Mouse (Mus musculus) bone marrow, adult 2 months (tissue): ENCODE data around the gene H2afy. TPM values are rescaled to one million over a fixed set of nuclear protein-coding genes. Genes with fewer than 3 reads are reported as not detected.
"Not testable (repeated sequence)": the region's sequence is repeated elsewhere in the genome, so short reads cannot be mapped to it uniquely, and the experiment has no call there.

ENCODE experiments used
- H3K27ac ChIP-seq: fragments of 200-500 bp; 2 replicates; pipeline ENCODE4 v1.5.1; 2012; ENCODE audit warnings: low read depth, mild to moderate bottlenecking, control low read depth, inconsistent platforms, low read length; ENCODE audit not compliant: control insufficient read depth, poor library complexity, insufficient read depth
- H3K4me1 ChIP-seq: fragments of 200-500 bp; 2 replicates; pipeline ENCODE4 v1.6.1; 2011; ENCODE audit warnings: low read length; ENCODE audit not compliant: control insufficient read depth, insufficient read depth
- H3K4me3 ChIP-seq: fragments of 200-500 bp; replicated peaks from 2 replicates; pipeline ENCODE3; 2011; ENCODE audit warnings: mild to moderate bottlenecking, low read depth, low read length, control low read depth; ENCODE audit not compliant: control insufficient read depth
- CTCF ChIP-seq: fragments of 200-500 bp; IDR thresholded peaks from 2 replicates; pipeline ENCODE4 v1.5.1; 2011; ENCODE audit warnings: low read length, control low read depth; ENCODE audit not compliant: control insufficient read depth, insufficient read depth
- POLR2A ChIP-seq: fragments of 200-500 bp; IDR thresholded peaks from 2 replicates; pipeline ENCODE4 v1.6.1; 2011; ENCODE audit warnings: low read depth, mild to moderate bottlenecking, control low read depth, low read length, borderline replicate concordance; ENCODE audit not compliant: control insufficient read depth
- WGBS: fragments of 180-500 bp; shearing (Covaris S2); methylation state at CpG from one replicate; pipeline ENCODE4 v1.1.7; 2018; 5-methylcytosine and 5-hydroxymethylcytosine counted together
- polyA plus RNA-seq: library from polyadenylated mRNA; stranded (reverse); fragments of >200 nt; gene quantifications from 2 replicates; pipeline ENCODE4 v1.2.4, GENCODE M21; 2011; ENCODE audit warnings: low replicate concordance; ENCODE audit not compliant: missing spikeins, insufficient read depth, insufficient read length

H2afy gene
- polyA plus RNA-seq, 1 experiment, result 137 TPM

DNA sequence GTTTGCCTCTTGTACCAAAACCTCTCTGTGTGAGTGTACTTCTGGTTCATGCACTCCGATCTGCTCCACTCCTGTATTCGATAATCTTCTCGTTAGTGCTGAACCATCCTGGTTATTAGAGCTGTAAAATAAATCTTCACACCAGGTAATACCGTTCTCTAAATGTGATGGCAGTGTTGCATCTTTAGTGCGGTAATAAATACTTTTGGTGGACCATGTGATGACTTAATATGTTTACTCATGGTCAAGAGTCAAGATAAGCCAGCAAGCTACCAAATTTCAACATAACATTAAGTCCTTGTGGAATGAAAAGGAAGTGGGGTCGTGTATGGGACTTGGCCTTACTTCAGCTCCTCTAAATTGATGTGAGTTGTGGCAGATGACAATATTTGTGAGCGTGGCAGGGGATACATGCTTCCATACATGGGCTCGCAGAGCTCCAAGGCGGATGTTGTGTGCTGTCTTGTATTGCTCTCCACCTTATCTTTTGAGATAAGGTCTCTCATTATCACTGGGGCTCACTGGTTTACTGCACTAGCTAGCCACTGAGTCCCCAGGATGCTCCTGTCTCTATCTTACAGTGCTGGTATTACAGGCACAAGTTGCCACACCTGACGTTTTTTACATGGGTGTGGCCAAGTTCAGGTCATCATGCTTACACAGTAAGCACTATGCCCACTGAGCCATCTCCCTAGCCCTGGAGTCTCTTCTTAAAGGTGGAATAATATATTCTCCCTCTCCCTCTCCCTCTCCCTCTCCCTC lies 96.4 kb downstream of the H2afy start:
- WGBS, result 63% methylated on average over 10 of the region's 10 CpGs
- no peak overlapping the region for H3K27ac ChIP-seq
- H3K4me3 ChIP-seq, result no peak overlapping the region
- H3K4me1 ChIP-seq, result no peaks in the 10 kb centered on the region
- no peak for TF ChIP-seq POLR2A

GRCm38 (mm10) chr13:56029006-56029405 lies 107.2 kb downstream of the H2afy start:
- Histone ChIP-seq H3K4me3 (no peak overlapping the region), H3K27ac (no peak overlapping the region), H3K4me1 (no peaks in the 10 kb centered on the region)
- no peak for TF ChIP-seq POLR2A
- no peak for TF ChIP-seq CTCF
- 67% methylated on average over 4 of the region's 4 CpGs for WGBS

GRCm38 (mm10) chr13:56027996-56028395 lies 108.2 kb downstream of the H2afy start:
- H3K4me1 ChIP-seq, H3K27ac ChIP-seq, H3K4me3 ChIP-seq: not testable (repeated sequence)
- WGBS, result 74% methylated on average over 5 of the region's 5 CpGs

DNA sequence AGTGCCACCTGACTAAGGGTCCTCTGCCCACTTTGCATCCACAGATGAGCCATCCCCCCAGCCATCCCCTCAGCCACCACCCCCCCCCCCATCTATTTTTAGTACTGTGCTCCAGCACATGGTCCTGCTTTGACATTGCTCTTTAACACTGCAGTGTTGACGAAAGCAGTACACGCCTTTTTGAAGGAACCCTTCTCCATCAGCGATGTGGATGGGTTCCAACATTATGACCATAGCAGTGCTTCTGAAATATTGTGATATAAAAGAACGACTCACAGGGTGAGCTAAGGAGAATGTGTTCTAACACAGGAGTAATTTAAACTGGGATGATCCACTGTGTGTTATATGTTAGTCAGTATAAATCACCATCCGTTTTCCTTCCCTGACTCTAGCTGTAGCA lies 109.5 kb downstream of the H2afy start:
- WGBS, result 81% methylated on average over 5 of the region's 5 CpGs
- no peak overlapping the region for H3K27ac ChIP-seq
- H3K4me1 ChIP-seq, result no peaks in the 10 kb centered on the region
- H3K4me3 ChIP-seq, result no peak overlapping the region
- TF ChIP-seq CTCF (no peak), POLR2A (no peak)

GRCm38 (mm10) chr13:56026026-56026425 lies 110.1 kb downstream of the H2afy start:
- TF ChIP-seq POLR2A (no peak), CTCF (no peak)
- WGBS, result 42% methylated on average over 7 of the region's 7 CpGs

DNA sequence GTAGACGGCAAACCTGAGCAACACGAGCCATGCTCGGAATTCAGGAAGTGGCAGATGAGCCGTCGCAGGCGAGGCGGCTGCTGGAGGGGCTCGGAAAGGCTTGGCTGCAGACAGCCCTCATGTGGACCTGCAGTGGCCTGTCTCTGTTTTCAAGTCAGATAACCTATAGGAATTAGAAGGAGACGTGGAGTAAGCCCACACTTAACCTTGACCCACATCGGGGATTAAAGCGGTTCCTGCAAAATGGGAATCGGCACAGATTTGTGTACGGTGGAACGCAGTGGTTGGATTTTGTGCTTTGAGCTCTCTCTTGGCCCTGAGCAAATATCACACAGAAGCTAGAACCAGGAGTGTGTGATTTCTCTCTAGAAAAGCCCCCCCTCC lies 111.1 kb downstream of the H2afy start:
- TF ChIP-seq POLR2A (no peak), CTCF (no peak)
- no peak overlapping the region for H3K27ac ChIP-seq
- H3K4me1 ChIP-seq, result no peaks in the 10 kb centered on the region
- 43% methylated on average over 14 of the region's 14 CpGs for WGBS
- H3K4me3 ChIP-seq, result no peak overlapping the region

More at GRCm38 (mm10) chr13:56026026-56026425, 110.1 kb downstream of the H2afy start:
- Histone ChIP-seq H3K27ac (no peak overlapping the region), H3K4me1 (no peaks in the 10 kb centered on the region), H3K4me3 (no peak overlapping the region)

GRCm38 (mm10) chr13:56024410-56025026 lies 111.6 kb downstream of the H2afy start:
- Histone ChIP-seq H3K4me3 (no peak overlapping the region), H3K4me1 (no peaks in the 10 kb centered on the region), H3K27ac (no peak overlapping the region)
- no peak for TF ChIP-seq CTCF
- no peak for TF ChIP-seq POLR2A
- WGBS, result 36% methylated on average over 14 of the region's 14 CpGs

Other genes starting within 250 kb of the H2afy start
- 22.4 and 70.7 TPM in 2 replicates for gene Tifab, start 42.5 kb upstream of the H2afy start, polyA plus RNA-seq
- gene Neurog1, start 115.8 kb upstream of the H2afy start, polyA plus RNA-seq, result not detected in 2 replicates
- 31.8 and 51.2 TPM in 2 replicates for gene Cxcl14, start 160.2 kb upstream of the H2afy start, polyA plus RNA-seq